Mouse (Mus musculus) MN1 (cell line): Measurements from ENCODE around the gene Adipor2.

Experiments
- DNase-seq: peaks from one replicate; pipeline ENCODE4 v3.0.0-alpha.2; 2016; ENCODE audit warnings: low spot score

Gene Adipor2

GRCm38 (mm10) chr6:119417354-119417753, at the start of gene Adipor2:
Gene Adipor2 (minus strand): TSS chr6:119417704.
- DNase-seq = no peak

- DNase-seq = no peak
Observed at GRCm38 (mm10) chr6:119466161-119466560, 48.7 kb upstream of the Adipor2 start.

- no peak for DNase-seq
Observed at GRCm38 (mm10) chr6:119460391-119460790, 42.9 kb upstream of the Adipor2 start.

GRCm38 (mm10) chr6:119459041-119459440, 41.5 kb upstream of the Adipor2 start:
- DNase-seq = no peak

- DNase-seq = no peak
Observed at GRCm38 (mm10) chr6:119458166-119458565, 40.7 kb upstream of the Adipor2 start.

GRCm38 (mm10) chr6:119451981-119452499, 34.5 kb upstream of the Adipor2 start:
- DNase-seq = peak; percentile 62

- peak; percentile 56 for DNase-seq
Observed at GRCm38 (mm10) chr6:119450965-119451943, 33.8 kb upstream of the Adipor2 start.

GRCm38 (mm10) chr6:119449060-119449499, 31.6 kb upstream of the Adipor2 start:
- DNase-seq = peak; percentile 84

GRCm38 (mm10) chr6:119448321-119449059, 31.0 kb upstream of the Adipor2 start:
- DNase-seq = peak; percentile 62

- DNase-seq = peak; percentile 10
Observed at GRCm38 (mm10) chr6:119445671-119446607, 28.4 kb upstream of the Adipor2 start.

GRCm38 (mm10) chr6:119443742-119444645, 26.5 kb upstream of the Adipor2 start:
- DNase-seq = peak; percentile 93

GRCm38 (mm10) chr6:119442729-119443128, 25.2 kb upstream of the Adipor2 start:
- peak; percentile 27 for DNase-seq

- DNase-seq = no peak
Observed at GRCm38 (mm10) chr6:119437894-119438761, 20.6 kb upstream of the Adipor2 start.

- DNase-seq = no peak
Observed at GRCm38 (mm10) chr6:119434394-119434793, 16.9 kb upstream of the Adipor2 start.

- no peak for DNase-seq
Observed at GRCm38 (mm10) chr6:119431751-119432324, 14.3 kb upstream of the Adipor2 start.

- DNase-seq = peak; percentile 72
Observed at GRCm38 (mm10) chr6:119430508-119430907, 13.0 kb upstream of the Adipor2 start.

GRCm38 (mm10) chr6:119429311-119429710, 11.8 kb upstream of the Adipor2 start:
- no peak for DNase-seq

GRCm38 (mm10) chr6:119428611-119429010, 11.1 kb upstream of the Adipor2 start:
- DNase-seq = no peak

- DNase-seq = no peak
Observed at GRCm38 (mm10) chr6:119421001-119421400, 3.5 kb upstream of the Adipor2 start.
